Mouse (Mus musculus): ENCODE measurements around the gene Gm3336. TPM values are rescaled to one million over a fixed set of nuclear protein-coding genes. Genes with fewer than 3 reads are reported as not detected.
A peak's percentile ranks its signal among the peaks of the same experiment; 100 is the strongest.

Gene Gm3336
- polyA plus RNA-seq, 1 experiment from 2014 or later = 0.29 TPM

DNA sequence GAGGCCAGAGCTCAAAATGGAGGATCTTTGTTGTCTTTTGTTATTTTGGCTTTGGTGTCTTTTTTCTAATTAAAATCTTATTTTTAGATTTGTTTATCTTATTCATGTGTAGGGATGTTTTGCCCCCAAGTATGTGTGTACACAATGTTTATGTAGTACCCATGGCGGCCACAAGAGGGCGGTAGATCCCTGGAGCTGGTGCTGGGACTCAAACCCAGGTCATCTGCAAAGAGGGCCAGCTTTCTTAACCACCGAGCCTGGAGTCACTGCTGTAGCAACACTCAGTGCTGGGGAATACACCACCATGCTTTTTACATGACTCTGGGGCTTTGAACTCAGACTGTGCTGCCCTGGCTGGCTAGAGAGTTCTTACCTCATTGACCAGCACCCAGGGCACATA, 45.0 kb downstream of the Gm3336 start:
- DNase-seq (ENCODE audit: low spot score) = peak; percentile 72

- no peak for DNase-seq (ENCODE audit: low spot score)
Measured at GRCm38 (mm10) chr8:70764026-70764425, 45.7 kb downstream of the Gm3336 start.

DNA sequence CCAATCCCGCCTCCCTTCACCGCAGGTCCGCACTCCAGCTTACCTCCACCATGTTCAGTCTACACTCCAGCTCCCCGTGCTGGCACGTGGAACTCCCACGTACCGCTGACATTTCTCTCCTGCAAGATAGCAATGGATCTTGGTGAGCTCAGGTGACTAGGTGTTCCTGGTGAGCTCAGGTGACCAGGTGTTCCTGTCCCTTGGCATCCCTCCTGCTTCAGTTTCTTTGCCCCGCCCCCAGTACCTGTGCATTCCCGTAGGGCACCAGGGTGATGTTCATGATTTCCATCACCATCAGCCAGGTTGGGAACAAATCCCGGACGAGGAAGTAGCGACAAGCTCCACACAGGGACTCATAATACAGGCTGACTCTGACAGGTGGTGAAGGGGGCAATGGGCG, 46.3 kb downstream of the Gm3336 start:
- no peak for DNase-seq (ENCODE audit: low spot score)

DNA sequence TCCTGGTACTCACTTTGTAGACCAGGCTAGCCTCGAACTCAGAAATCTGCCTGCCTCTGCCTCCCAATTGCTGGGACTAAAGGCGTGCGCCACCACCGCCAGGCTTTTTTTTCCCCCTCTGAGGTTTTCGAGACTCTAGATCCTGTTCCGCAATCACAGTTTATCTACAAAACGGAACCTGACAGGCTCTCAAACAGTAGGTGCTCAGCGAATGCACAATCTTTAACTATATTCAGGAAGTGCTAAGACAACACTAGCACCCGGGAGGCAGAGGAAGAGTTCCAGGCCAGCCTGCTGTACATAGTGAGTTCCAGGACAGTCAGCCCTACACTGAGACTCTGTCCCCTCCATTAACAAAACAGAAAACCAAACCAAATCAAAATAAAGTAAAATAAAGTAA, 47.0 kb downstream of the Gm3336 start:
- DNase-seq (ENCODE audit: low spot score) = no peak

- peak; percentile 63 for DNase-seq (ENCODE audit: low spot score)
Measured at GRCm38 (mm10) chr8:70765838-70766570, 47.7 kb downstream of the Gm3336 start.

- no peak for DNase-seq (ENCODE audit: low spot score)
Measured at GRCm38 (mm10) chr8:70766571-70767440, 48.5 kb downstream of the Gm3336 start.

GRCm38 (mm10) chr8:70767503-70767902, 49.2 kb downstream of the Gm3336 start:
- DNase-seq (ENCODE audit: low spot score) = no peak

DNA sequence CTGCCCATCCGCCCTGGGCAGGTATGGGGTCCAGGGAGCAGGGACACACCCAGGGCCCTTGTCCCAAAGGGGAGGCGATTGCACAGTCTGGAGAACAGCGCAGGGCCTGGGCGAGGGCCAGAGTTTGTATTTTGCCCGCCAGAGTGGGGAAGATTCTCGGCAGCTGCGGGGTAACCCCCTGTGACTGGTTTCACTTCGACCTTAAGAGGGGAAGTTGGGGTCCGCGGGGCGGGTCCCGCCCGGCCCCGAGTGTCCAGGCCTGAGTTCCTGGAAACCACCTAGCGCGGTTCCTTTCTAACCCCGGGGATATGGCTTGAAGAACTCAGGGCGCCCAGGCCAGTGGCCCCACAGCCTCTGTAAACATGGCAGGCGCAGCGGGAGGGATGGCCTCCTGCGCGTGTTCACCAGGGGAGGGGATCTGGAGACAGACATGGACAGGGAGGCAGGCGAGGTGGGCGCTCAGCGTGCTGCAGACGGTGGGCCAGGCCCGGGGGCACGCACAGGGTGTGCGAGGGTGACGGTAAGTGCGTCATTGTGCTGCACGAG, 50.0 kb downstream of the Gm3336 start:
- no peak for DNase-seq (ENCODE audit: low spot score)

GRCm38 (mm10) chr8:70768956-70769355, 50.6 kb downstream of the Gm3336 start:
- DNase-seq (ENCODE audit: low spot score) = no peak

GRCm38 (mm10) chr8:70769359-70769758, 51.0 kb downstream of the Gm3336 start:
- DNase-seq (ENCODE audit: low spot score) = peak; percentile 97

GRCm38 (mm10) chr8:70769858-70770257, 51.5 kb downstream of the Gm3336 start:
- no peak for DNase-seq (ENCODE audit: low spot score)

DNA sequence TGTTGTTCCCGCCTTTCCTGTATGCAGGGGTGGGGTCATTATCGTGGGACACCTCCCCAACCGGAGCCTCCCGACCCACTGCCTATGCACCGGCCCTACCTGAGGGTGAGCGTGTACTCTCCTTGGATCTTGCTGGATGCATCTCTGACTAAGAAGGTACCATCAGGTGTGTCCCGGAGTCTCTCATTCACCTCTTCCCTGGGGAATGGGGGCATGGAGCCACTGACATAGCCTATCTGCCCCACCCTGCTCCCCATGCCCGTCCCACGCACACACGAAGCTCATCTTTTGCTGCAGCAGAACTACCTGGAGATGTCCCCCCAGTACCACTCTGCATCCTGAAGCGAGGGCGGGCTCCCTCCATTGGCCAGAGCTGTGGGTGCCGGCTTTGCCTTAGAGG, 52.4 kb downstream of the Gm3336 start:
- no peak for DNase-seq (ENCODE audit: low spot score)

- DNase-seq (ENCODE audit: low spot score) = no peak
Measured at GRCm38 (mm10) chr8:70771217-70771616, 52.9 kb downstream of the Gm3336 start.

- no peak for DNase-seq (ENCODE audit: low spot score)
Measured at GRCm38 (mm10) chr8:70772075-70772474, 53.7 kb downstream of the Gm3336 start.

Other genes with a start within 250 kb of the Gm3336 start
- gene Klhl26, start 241.6 kb upstream of the Gm3336 start, polyA plus RNA-seq (2015; fragmentation: Nextera tagmentation; extraction: Ambion mirVana) = 8.0 and 8.4 TPM in 2 replicates
- gene Tmem59l, start 231.2 kb upstream of the Gm3336 start, polyA plus RNA-seq (2015; fragmentation: Nextera tagmentation; extraction: Ambion mirVana) = 0.09 and 0.10 TPM in 2 replicates
- 0.10 and 0.27 TPM in 2 replicates for gene Crlf1, start 225.4 kb upstream of the Gm3336 start, polyA plus RNA-seq (2015; fragmentation: Nextera tagmentation; extraction: Ambion mirVana)
- 170 and 181 TPM in 2 replicates for gene Rex1bd, start 211.8 kb upstream of the Gm3336 start, polyA plus RNA-seq (2015; fragmentation: Nextera tagmentation; extraction: Ambion mirVana)
- gene Uba52, start 207.7 kb upstream of the Gm3336 start, polyA plus RNA-seq (2015; fragmentation: Nextera tagmentation; extraction: Ambion mirVana) = 1,327 and 1,441 TPM in 2 replicates
- gene Fkbp8, start 190.8 kb upstream of the Gm3336 start, polyA plus RNA-seq (2015; fragmentation: Nextera tagmentation; extraction: Ambion mirVana) = 309 and 319 TPM in 2 replicates
- gene Kxd1, start 190.6 kb upstream of the Gm3336 start, polyA plus RNA-seq (2015; fragmentation: Nextera tagmentation; extraction: Ambion mirVana) = 66.8 and 68.6 TPM in 2 replicates
- 13.5 and 14.2 TPM in 2 replicates for gene Ell, start 179.1 kb upstream of the Gm3336 start, polyA plus RNA-seq (2015; fragmentation: Nextera tagmentation; extraction: Ambion mirVana)
- gene Isyna1, start 124.2 kb upstream of the Gm3336 start, polyA plus RNA-seq (2015; fragmentation: Nextera tagmentation; extraction: Ambion mirVana) = 78.9 and 88.4 TPM in 2 replicates
- 135 and 142 TPM in 2 replicates for gene Ssbp4, start 109.7 kb upstream of the Gm3336 start, polyA plus RNA-seq (2015; fragmentation: Nextera tagmentation; extraction: Ambion mirVana)
- gene Lrrc25, start 102.4 kb upstream of the Gm3336 start, polyA plus RNA-seq (2015; fragmentation: Nextera tagmentation; extraction: Ambion mirVana) = 4.7 and 5.8 TPM in 2 replicates
- gene Gdf15, start 86.1 kb upstream of the Gm3336 start, polyA plus RNA-seq (2015; fragmentation: Nextera tagmentation; extraction: Ambion mirVana) = 1.2 and 1.4 TPM in 2 replicates
- gene Pgpep1, start 58.2 kb upstream of the Gm3336 start, polyA plus RNA-seq (2015; fragmentation: Nextera tagmentation; extraction: Ambion mirVana) = 33.2 and 43.0 TPM in 2 replicates
- gene Lsm4, start 45.3 kb upstream of the Gm3336 start, polyA plus RNA-seq (2015; fragmentation: Nextera tagmentation; extraction: Ambion mirVana) = 333 and 377 TPM in 2 replicates
- 85.7 and 111 TPM in 2 replicates for gene Jund, start 19.6 kb upstream of the Gm3336 start, polyA plus RNA-seq (2015; fragmentation: Nextera tagmentation; extraction: Ambion mirVana)
- 0.04 and 0.06 TPM in 2 replicates for gene Iqcn, start 15.1 kb upstream of the Gm3336 start, polyA plus RNA-seq (2015; fragmentation: Nextera tagmentation; extraction: Ambion mirVana)
- 0.28 and 0.35 TPM in 2 replicates for gene Pde4c, start 5.2 kb downstream of the Gm3336 start, polyA plus RNA-seq (2015; fragmentation: Nextera tagmentation; extraction: Ambion mirVana)
- 7.0 and 8.0 TPM in 2 replicates for gene Rab3a, start 36.1 kb downstream of the Gm3336 start, polyA plus RNA-seq (2015; fragmentation: Nextera tagmentation; extraction: Ambion mirVana)
- 54.3 and 54.4 TPM in 2 replicates for gene Mpv17l2, start 42.4 kb downstream of the Gm3336 start, polyA plus RNA-seq (2015; fragmentation: Nextera tagmentation; extraction: Ambion mirVana)
- 35.1 and 38.6 TPM in 2 replicates for gene Pik3r2, start 58.2 kb downstream of the Gm3336 start, polyA plus RNA-seq (2015; fragmentation: Nextera tagmentation; extraction: Ambion mirVana)
- gene Mast3, start 86.5 kb downstream of the Gm3336 start, polyA plus RNA-seq (2015; fragmentation: Nextera tagmentation; extraction: Ambion mirVana) = 37.2 and 37.3 TPM in 2 replicates
- gene Il12rb1, start 89.9 kb downstream of the Gm3336 start, polyA plus RNA-seq (2015; fragmentation: Nextera tagmentation; extraction: Ambion mirVana) = 16.2 TPM in 2 replicates
- gene Arrdc2, start 121.2 kb downstream of the Gm3336 start, polyA plus RNA-seq (2015; fragmentation: Nextera tagmentation; extraction: Ambion mirVana) = 11.0 and 11.4 TPM in 2 replicates
- gene Kcnn1, start 144.7 kb downstream of the Gm3336 start, polyA plus RNA-seq (2015; fragmentation: Nextera tagmentation; extraction: Ambion mirVana) = 0.36 and 0.85 TPM in 2 replicates
- 93.8 and 98.6 TPM in 2 replicates for gene Ccdc124, start 155.4 kb downstream of the Gm3336 start, polyA plus RNA-seq (2015; fragmentation: Nextera tagmentation; extraction: Ambion mirVana)
- 0.49 and 1.6 TPM in 2 replicates for gene Slc5a5, start 174.2 kb downstream of the Gm3336 start, polyA plus RNA-seq (2015; fragmentation: Nextera tagmentation; extraction: Ambion mirVana)
- gene Rpl18a, start 178.9 kb downstream of the Gm3336 start, polyA plus RNA-seq (2015; fragmentation: Nextera tagmentation; extraction: Ambion mirVana) = 6,882 and 7,160 TPM in 2 replicates
- gene Map1s, start 187.4 kb downstream of the Gm3336 start, polyA plus RNA-seq (2015; fragmentation: Nextera tagmentation; extraction: Ambion mirVana) = 45.0 and 45.3 TPM in 2 replicates